Mouse (Mus musculus): ENCODE data around the gene P2rx3. TPM values are rescaled to one million over a fixed set of nuclear protein-coding genes. Genes with fewer than 3 reads are reported as not detected.

The P2rx3 gene
- polyA plus RNA-seq, 1 experiment: 1.6 TPM

DNA sequence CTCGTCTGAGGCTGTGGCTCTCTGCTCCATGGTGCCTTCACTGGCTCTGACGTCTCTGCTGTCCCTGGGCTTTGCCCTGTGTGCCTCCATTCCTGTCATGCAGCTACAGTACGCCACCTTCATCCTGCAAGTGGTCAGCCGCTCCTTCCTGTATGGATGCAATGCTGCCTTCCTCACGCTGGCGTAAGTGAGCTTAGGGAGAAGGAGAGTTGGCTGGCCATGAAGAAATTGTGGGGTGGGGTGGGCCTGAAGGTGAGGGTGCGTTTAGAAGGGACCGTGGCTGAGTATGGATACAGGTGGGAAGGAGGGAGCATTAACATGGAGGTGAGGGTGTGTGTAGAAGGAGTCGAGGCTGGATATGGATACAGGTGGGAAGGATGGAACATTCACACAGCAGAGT lies 81.8 kb downstream of the P2rx3 start:
- H3K27ac ChIP-seq (ENCODE audit: insufficient read depth, low read length): no peak overlapping the region
- H3K4me1 ChIP-seq (ENCODE audit: control insufficient read depth, insufficient read depth, low read length): no peaks in the 10 kb centered on the region
- WGBS: 91% methylated on average over 9 of the region's 9 CpGs
- DNase-seq: no peak
- H3K27me3 ChIP-seq (ENCODE audit: control insufficient read depth, insufficient read depth, low read length): no peaks in the 10 kb centered on the region
- no peak for TF ChIP-seq POLR2A (IDR thresholded peaks at IDR 0.05; ENCODE audit: borderline replicate concordance, insufficient read depth, low read length)
- TF ChIP-seq CTCF (IDR thresholded peaks at IDR 0.05; ENCODE audit: borderline replicate concordance, insufficient read depth, low read depth, low read length): no peak
- no peak overlapping the region for H3K4me3 ChIP-seq (replicated peaks; ENCODE audit: insufficient read depth, low read depth, low read length)

DNA sequence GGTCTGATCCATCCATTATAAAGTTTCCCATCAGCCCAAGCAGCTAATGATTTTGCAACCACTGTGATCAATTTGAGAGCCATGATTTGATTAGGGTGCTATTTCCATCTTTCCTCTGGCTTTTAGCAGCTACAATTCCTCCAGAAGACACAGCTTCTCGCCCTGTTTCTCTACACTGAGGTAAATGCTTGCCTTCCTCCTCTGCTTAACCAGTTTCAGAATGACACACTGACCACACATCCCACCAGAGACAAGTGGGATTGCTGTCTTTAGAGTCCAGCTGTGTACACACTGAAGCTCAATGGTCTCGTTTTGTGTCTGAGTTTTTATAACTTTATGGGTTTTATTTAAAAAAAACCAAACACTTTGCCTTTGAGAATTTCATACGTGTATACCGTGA lies 84.6 kb downstream of the P2rx3 start:
- TF ChIP-seq POLR2A (IDR thresholded peaks at IDR 0.05; ENCODE audit: borderline replicate concordance, insufficient read depth, low read length): no peak
- TF ChIP-seq CTCF (IDR thresholded peaks at IDR 0.05; ENCODE audit: borderline replicate concordance, insufficient read depth, low read depth, low read length): no peak
- Histone ChIP-seq H3K4me3 (replicated peaks; ENCODE audit: insufficient read depth, low read depth, low read length) (no peak overlapping the region), H3K4me1 (ENCODE audit: control insufficient read depth, insufficient read depth, low read length) (no peaks in the 10 kb centered on the region), H3K27me3 (ENCODE audit: control insufficient read depth, insufficient read depth, low read length) (no peaks in the 10 kb centered on the region), H3K27ac (ENCODE audit: insufficient read depth, low read length) (no peak overlapping the region)
- DNase-seq: no peak
- 87% methylated on average over 4 of the region's 4 CpGs for WGBS

DNA sequence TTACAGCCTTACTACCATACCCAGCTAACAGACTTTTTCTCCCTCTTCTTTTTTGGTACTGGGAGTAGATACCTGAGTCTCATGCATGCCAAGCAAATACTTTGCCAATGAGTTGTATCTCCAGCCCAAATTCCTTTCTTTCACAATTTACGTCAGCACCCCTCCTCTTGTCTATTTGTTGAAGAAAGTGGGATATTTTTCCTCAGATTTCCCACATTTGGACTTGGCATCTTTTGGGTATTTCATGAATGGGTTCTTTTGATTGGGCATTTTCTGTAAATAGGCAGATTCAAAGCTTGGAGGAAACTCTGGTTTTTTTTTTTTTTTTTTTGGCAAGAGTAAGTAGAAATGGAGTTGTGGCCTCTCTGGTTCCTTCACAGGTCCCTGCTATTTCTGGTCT lies 85.0 kb downstream of the P2rx3 start:
- no peak for DNase-seq
- H3K4me3 ChIP-seq (replicated peaks; ENCODE audit: insufficient read depth, low read depth, low read length): no peak overlapping the region
- TF ChIP-seq POLR2A (IDR thresholded peaks at IDR 0.05; ENCODE audit: borderline replicate concordance, insufficient read depth, low read length) (no peak), CTCF (IDR thresholded peaks at IDR 0.05; ENCODE audit: borderline replicate concordance, insufficient read depth, low read depth, low read length) (no peak)
- WGBS: 98% methylated on average over 1 of the region's 1 CpGs
- H3K27ac ChIP-seq (ENCODE audit: insufficient read depth, low read length): no peak overlapping the region
- no peaks in the 10 kb centered on the region for H3K27me3 ChIP-seq (ENCODE audit: control insufficient read depth, insufficient read depth, low read length)
- no peaks in the 10 kb centered on the region for H3K4me1 ChIP-seq (ENCODE audit: control insufficient read depth, insufficient read depth, low read length)

DNA sequence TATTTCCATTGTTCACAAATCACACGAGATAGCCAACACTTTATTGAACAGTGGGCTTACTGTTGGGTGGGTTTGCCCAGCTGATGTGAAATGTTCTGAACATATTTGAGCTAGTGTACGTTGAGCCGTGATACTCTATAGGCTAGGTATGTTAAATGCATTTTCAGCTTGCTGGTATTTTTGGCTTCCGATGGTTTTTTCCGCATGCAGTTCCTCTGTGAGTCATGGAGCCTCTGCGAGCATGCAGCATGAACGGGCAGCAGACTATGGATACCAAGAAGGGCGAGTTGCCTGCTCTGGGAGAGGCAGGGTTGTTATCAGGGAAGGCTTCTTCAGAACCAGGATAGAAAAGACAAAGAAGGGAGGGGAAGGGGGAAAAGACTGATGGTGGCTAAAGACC lies 86.2 kb downstream of the P2rx3 start:
- Histone ChIP-seq H3K27ac (ENCODE audit: insufficient read depth, low read length) (no peak overlapping the region), H3K4me3 (replicated peaks; ENCODE audit: insufficient read depth, low read depth, low read length) (no peak overlapping the region), H3K27me3 (ENCODE audit: control insufficient read depth, insufficient read depth, low read length) (no peaks in the 10 kb centered on the region), H3K4me1 (ENCODE audit: control insufficient read depth, insufficient read depth, low read length) (no peaks in the 10 kb centered on the region)
- TF ChIP-seq POLR2A (IDR thresholded peaks at IDR 0.05; ENCODE audit: borderline replicate concordance, insufficient read depth, low read length): no peak
- TF ChIP-seq CTCF (IDR thresholded peaks at IDR 0.05; ENCODE audit: borderline replicate concordance, insufficient read depth, low read depth, low read length): no peak
- DNase-seq: no peak
- WGBS: 93% methylated on average over 8 of the region's 8 CpGs

DNA sequence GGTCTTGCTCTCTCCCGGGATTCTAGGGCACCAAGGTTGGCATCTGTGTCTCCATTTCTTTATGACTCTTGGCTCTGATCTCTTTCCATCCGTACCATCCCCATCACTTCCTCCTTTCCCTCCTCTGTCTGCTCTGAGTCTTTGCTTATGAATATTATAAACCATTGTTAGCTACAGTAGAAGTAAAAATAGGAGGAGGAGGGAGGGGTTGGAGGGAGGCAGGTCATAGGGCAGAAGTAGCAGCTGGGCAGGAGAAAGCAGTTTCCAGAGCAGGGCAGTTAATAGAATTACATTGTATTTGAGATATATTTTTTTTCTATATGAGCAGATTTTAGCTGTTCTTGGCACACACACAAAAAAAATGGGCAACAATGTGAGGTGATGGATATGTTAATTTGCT lies 88.5 kb downstream of the P2rx3 start:
- H3K4me3 ChIP-seq (replicated peaks; ENCODE audit: insufficient read depth, low read depth, low read length): no peak overlapping the region
- H3K27ac ChIP-seq (ENCODE audit: insufficient read depth, low read length): no peak overlapping the region
- TF ChIP-seq CTCF (IDR thresholded peaks at IDR 0.05; ENCODE audit: borderline replicate concordance, insufficient read depth, low read depth, low read length) (no peak), POLR2A (IDR thresholded peaks at IDR 0.05; ENCODE audit: borderline replicate concordance, insufficient read depth, low read length) (no peak)
- no peaks in the 10 kb centered on the region for H3K4me1 ChIP-seq (ENCODE audit: control insufficient read depth, insufficient read depth, low read length)
- WGBS: 61% methylated on average over 2 of the region's 2 CpGs
- no peaks in the 10 kb centered on the region for H3K27me3 ChIP-seq (ENCODE audit: control insufficient read depth, insufficient read depth, low read length)
- no peak for DNase-seq

Other genes with a start within 250 kb of the P2rx3 start
- gene Ube2l6, start 238.6 kb downstream of the P2rx3 start, polyA plus RNA-seq (2012; rRNA removed): 6.4 and 7.8 TPM in 2 replicates
- not detected in 2 replicates for gene Smtnl1, start 214.8 kb downstream of the P2rx3 start, polyA plus RNA-seq (2012; rRNA removed)
- gene Timm10, start 210.5 kb downstream of the P2rx3 start, polyA plus RNA-seq (2012; rRNA removed): 83.3 and 88.4 TPM in 2 replicates
- gene Slc43a1, start 198.6 kb downstream of the P2rx3 start, polyA plus RNA-seq (2012; rRNA removed): 0.25 and 0.43 TPM in 2 replicates
- gene Rtn4rl2, start 150.8 kb downstream of the P2rx3 start, polyA plus RNA-seq (2012; rRNA removed): 1.2 and 1.7 TPM in 2 replicates
- 0.82 and 1.3 TPM in 2 replicates for gene Slc43a3, start 100.9 kb downstream of the P2rx3 start, polyA plus RNA-seq (2012; rRNA removed)
- 0.14 and 0.23 TPM in 2 replicates for gene Prg2, start 57.0 kb downstream of the P2rx3 start, polyA plus RNA-seq (2012; rRNA removed)
- not detected in 2 replicates for gene Prg3, start 49.2 kb downstream of the P2rx3 start, polyA plus RNA-seq (2012; rRNA removed)
- 117 TPM in 2 replicates for gene Ssrp1, start 228 bp downstream of the P2rx3 start, polyA plus RNA-seq (2012; rRNA removed)
- 38.4 and 39.6 TPM in 2 replicates for gene Tnks1bp1, start 10.6 kb upstream of the P2rx3 start, polyA plus RNA-seq (2012; rRNA removed)
- 1.2 and 1.3 TPM in 2 replicates for gene Aplnr, start 98.8 kb upstream of the P2rx3 start, polyA plus RNA-seq (2012; rRNA removed)
- gene Lrrc55, start 159.7 kb upstream of the P2rx3 start, polyA plus RNA-seq (2012; rRNA removed): 7.3 and 8.3 TPM in 2 replicates

Data from cerebellum, adult 2 months (tissue).